Mouse (Mus musculus) hindbrain, embryonic 14.5 days (tissue): Measurements from ENCODE around the gene Wdfy2. TPM values are rescaled to one million over a fixed set of nuclear protein-coding genes. Genes with fewer than 3 reads are reported as not detected.
A peak's percentile ranks its signal among the peaks of the same experiment; 100 is the strongest.

Source experiments
- ATAC-seq: fragments of 200-750 bp; cut with Nextera tagmentation; 2 replicates; pipeline ENCODE4 v1.8.0; 2017; ENCODE audit warnings: moderate number of reproducible peaks, mild to moderate bottlenecking, moderate TSS enrichment, moderate library complexity; ENCODE audit not compliant: low FRiP score
- DNase-seq: peaks from one replicate; pipeline ENCODE4 v3.0.0-alpha.2; 2015; ENCODE audit warnings: low spot score
- H3K27ac ChIP-seq: fragments of 300-500 bp; sonication (generic); 2 replicates; pipeline ENCODE4 v1.5.1; 2014; ENCODE audit warnings: mild to moderate bottlenecking, moderate library complexity
- H3K27me3 ChIP-seq: fragments of 300-500 bp; sonication (generic); 2 replicates; pipeline ENCODE4 v1.6.1; 2014; ENCODE audit warnings: mild to moderate bottlenecking, low read length, mixed read lengths; ENCODE audit not compliant: control insufficient read depth, insufficient read depth
- H3K36me3 ChIP-seq: fragments of 300-500 bp; sonication (generic); replicated peaks from 2 replicates; pipeline ENCODE4 v1.6.1; 2014; ENCODE audit not compliant: control insufficient read depth, insufficient read depth
- H3K4me1 ChIP-seq: fragments of 300-500 bp; sonication (generic); replicated peaks from 2 replicates; pipeline ENCODE4 v1.6.1; 2014; ENCODE audit warnings: antibody characterized with exemption, low read length, mixed read lengths; ENCODE audit not compliant: control insufficient read depth, insufficient read depth
- H3K4me2 ChIP-seq: fragments of 300-500 bp; sonication (generic); replicated peaks from 2 replicates; pipeline ENCODE4 v1.6.1; 2014; ENCODE audit warnings: mild to moderate bottlenecking, moderate library complexity
- H3K4me3 ChIP-seq: fragments of 300-500 bp; sonication (generic); replicated peaks from 2 replicates; pipeline ENCODE4 v1.5.1; 2014; ENCODE audit warnings: mild to moderate bottlenecking, low read length
- H3K9ac ChIP-seq: fragments of 300-500 bp; sonication (generic); 2 replicates; pipeline ENCODE4 v1.6.1; 2014
- H3K9me3 ChIP-seq: fragments of 300-500 bp; sonication (generic); 2 replicates; pipeline ENCODE4 v1.6.1; 2016; ENCODE audit warnings: low read length; ENCODE audit not compliant: control insufficient read depth
- WGBS: fragments of 180-500 bp; shearing (Covaris S2); extraction: QIAGEN DNeasy Blood & Tissue Kit; methylation state at CpG from one replicate; pipeline ENCODE4 v1.1.7; 2014; 5-methylcytosine and 5-hydroxymethylcytosine counted together
- polyA plus RNA-seq: library from polyadenylated mRNA; unstranded; fragments of >200 nt; fragmentation: Nextera tagmentation; extraction: Ambion mirVana; gene quantifications from 2 replicates; pipeline ENCODE4 v1.2.1, GENCODE M21; 2014

Gene Wdfy2
- 11.0 and 12.0 TPM in 2 replicates for polyA plus RNA-seq

DNA sequence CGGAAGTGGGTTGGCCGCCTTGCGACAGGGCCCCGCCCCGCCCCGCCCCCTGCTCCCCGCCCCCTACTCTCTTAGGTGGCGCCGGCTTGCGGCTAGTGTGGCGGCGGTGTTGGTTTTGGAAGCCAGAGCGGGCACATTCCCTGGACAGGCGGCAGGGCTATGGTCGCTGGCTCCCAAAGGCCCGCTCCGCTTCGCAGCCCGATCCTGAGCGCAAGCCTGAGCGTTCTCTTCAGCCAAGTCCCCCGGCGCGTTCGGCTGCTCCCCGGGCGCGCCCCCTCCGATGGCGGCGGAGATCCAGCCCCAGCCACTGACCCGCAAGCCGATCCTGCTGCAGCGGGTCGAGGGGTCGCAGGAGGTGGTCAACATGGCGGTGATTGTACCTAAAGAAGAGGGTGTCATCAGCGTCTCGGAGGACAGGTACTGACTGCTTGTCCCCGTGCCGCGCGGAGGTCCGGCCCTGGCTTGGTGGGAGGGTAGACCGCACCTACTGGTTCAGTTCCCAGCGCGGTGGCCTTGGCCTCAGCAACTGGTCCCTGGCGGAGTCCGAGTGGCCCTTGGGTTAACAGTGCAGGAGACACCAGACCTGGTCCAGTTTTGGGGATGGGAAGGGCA is at the start of gene Wdfy2:
Wdfy2 (plus strand) TSS at position 38 of the 612 bp plus-strand sequence.
- peak; percentile 54 for ATAC-seq

DNA sequence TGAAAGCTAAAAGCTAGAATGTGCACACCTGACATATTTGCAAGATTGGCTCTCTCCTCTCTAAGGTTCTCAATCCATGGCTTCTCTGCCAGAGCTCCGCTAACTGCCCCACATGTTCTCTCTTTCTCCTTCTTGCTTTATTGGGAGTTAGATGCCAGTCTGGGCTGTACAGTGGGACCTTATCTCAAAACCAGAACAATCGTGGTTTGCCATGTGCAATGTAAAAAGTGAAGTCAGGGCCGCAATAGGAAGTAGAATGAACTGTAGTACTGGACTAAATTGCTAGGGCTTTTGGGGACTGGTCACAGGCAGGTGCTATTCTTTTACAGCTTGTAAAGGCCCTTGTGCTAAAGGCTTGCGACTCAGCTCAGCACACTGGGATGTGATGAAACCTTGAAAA is 48.2 kb upstream of the Wdfy2 start:
- 58% methylated on average over 4 of the region's 4 CpGs for WGBS
- Histone ChIP-seq H3K4me3 (no peak overlapping the region), H3K4me2 (no peak overlapping the region), H3K4me1 (no peaks in the 10 kb centered on the region), H3K36me3 (no peaks in the 10 kb centered on the region), H3K9me3 (no peaks in the 10 kb centered on the region), H3K27me3 (no peaks in the 10 kb centered on the region), H3K9ac (no peak overlapping the region), H3K27ac (no peak overlapping the region)
- no peak for ATAC-seq
- no peak for DNase-seq

More for the DNA sequence above, at the start of gene Wdfy2:
- WGBS: under 1% methylated on average over 43 of the region's 49 CpGs
- H3K36me3 ChIP-seq: no peaks in the 10 kb centered on the region
- H3K4me2 ChIP-seq: peak within 1 kb of the TSS; percentile 79
- no peaks in the 10 kb centered on the region for H3K9me3 ChIP-seq
- peak within 1 kb of the TSS; percentile 91 for H3K9ac ChIP-seq
- H3K4me1 ChIP-seq: peaks cover 16% of the 10 kb centered on the region
- H3K27me3 ChIP-seq: no peaks in the 10 kb centered on the region
- peak within 1 kb of the TSS; percentile 85 for H3K27ac ChIP-seq
- H3K4me3 ChIP-seq: peak within 1 kb of the TSS; percentile 93
- no peak for DNase-seq

DNA sequence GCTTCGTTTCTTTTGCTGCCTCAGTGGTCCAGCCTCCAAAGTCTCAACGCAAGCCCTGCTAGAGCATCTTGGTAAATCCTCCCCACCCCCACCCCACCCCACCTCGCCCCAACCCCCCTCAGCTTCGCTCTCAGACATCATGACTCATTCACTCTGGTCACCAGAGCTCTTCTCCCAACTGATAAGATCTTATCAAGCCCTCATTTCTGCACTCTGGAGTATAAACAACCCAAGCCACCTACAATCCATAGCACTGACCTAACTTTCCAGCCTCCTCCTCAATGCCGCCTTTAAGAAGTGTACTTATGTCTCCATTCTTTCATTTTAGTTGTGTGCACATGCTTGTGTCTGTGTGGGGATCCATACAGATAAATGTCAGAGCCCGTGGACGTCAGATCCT is 41.8 kb upstream of the Wdfy2 start:
- WGBS: 90% methylated on average over 7 of the region's 7 CpGs
- H3K27me3 ChIP-seq: no peaks in the 10 kb centered on the region

DNA sequence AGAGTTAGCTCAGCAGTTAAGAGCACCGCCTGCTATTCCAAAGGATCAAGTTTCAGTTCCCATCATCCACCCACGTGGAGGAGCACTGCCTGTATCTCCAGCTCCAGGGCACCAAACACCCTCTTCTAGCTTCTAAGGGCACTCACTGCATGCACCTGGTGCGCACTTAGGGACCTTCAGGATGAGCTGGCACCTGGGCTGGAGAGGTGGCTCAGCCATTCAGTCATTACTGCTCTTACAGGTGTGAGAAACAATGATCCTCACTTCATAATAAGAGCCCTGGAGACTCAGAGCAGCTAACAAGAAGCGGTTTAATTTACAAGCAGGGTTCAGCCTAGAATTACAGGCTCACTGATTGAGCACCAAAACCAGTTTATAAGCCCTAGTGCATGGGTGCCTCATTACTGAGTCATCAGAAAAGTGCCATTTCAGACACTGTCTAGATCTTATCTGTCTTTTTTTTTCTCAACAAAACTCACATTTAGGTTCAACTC is 38.8 kb upstream of the Wdfy2 start:
- H3K27ac ChIP-seq: no peak overlapping the region
- no peaks in the 10 kb centered on the region for H3K27me3 ChIP-seq
- H3K4me2 ChIP-seq: no peak overlapping the region
- H3K9me3 ChIP-seq: no peaks in the 10 kb centered on the region
- no peaks in the 10 kb centered on the region for H3K4me1 ChIP-seq
- H3K9ac ChIP-seq: no peak overlapping the region
- H3K4me3 ChIP-seq: no peak overlapping the region
- ATAC-seq: no peak
- H3K36me3 ChIP-seq: no peaks in the 10 kb centered on the region
- no peak for DNase-seq
- 12% methylated on average over 4 of the region's 4 CpGs for WGBS

More for the DNA sequence above, 41.8 kb upstream of the Wdfy2 start:
- Histone ChIP-seq H3K9me3 (no peaks in the 10 kb centered on the region), H3K9ac (no peak overlapping the region), H3K4me3 (no peak overlapping the region), H3K4me2 (no peak overlapping the region), H3K36me3 (no peaks in the 10 kb centered on the region), H3K27ac (no peak overlapping the region), H3K4me1 (no peaks in the 10 kb centered on the region)
- ATAC-seq: no peak
- no peak for DNase-seq

DNA sequence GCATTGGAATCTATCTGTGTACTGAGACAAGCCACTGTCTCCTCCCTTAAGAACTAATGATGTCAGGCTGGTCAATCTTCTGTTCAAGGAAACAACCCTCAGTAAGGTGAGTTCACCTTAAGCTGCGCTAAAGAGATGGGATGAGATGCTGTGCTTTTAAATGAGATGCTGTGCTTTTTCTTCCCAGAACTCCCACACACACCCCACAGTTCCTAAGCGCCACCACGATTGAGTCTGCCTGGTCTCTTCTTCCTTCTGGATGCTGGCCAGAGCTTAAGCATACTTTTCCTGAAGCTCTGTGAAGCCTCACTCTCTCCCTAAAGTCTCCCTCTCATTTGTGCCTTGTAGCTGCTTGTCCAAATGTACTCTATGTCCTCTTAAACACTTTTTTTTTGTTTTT is 36.7 kb upstream of the Wdfy2 start:
- Histone ChIP-seq H3K27ac (no peak overlapping the region), H3K4me3 (no peak overlapping the region)
- 87% methylated on average over 3 of the region's 3 CpGs for WGBS

DNA sequence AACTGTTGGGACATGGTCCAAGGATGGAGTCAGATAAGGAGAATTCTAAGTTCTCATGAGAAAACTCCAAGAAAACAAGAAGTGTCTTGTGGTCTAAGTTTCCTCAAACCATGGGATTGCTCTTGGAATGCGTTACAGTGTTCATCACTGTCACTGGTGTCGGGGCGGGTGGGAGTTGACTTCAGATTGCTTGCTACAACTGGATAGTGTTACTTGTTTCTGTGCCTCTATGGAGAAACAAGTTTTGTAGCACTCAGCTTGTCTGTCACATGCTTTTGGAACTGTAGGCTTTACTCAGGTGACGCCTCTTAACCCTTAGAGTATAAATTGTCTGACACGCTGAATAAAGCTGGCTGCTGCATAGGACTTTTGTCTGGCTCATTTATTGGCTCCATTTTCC is 34.3 kb upstream of the Wdfy2 start:
- 69% methylated on average over 5 of the region's 5 CpGs for WGBS
- no peak for DNase-seq
- no peak for ATAC-seq
- no peaks in the 10 kb centered on the region for H3K4me1 ChIP-seq
- H3K4me2 ChIP-seq: no peak overlapping the region
- H3K27ac ChIP-seq: no peak overlapping the region
- H3K27me3 ChIP-seq: no peaks in the 10 kb centered on the region
- H3K36me3 ChIP-seq: no peaks in the 10 kb centered on the region
- H3K9ac ChIP-seq: no peak overlapping the region
- H3K4me3 ChIP-seq: no peak overlapping the region
- H3K9me3 ChIP-seq: no peaks in the 10 kb centered on the region

More for the DNA sequence above, 36.7 kb upstream of the Wdfy2 start:
- H3K27me3 ChIP-seq: no peaks in the 10 kb centered on the region
- no peak overlapping the region for H3K9ac ChIP-seq
- H3K4me1 ChIP-seq: no peaks in the 10 kb centered on the region
- no peaks in the 10 kb centered on the region for H3K36me3 ChIP-seq
- H3K9me3 ChIP-seq: no peaks in the 10 kb centered on the region
- DNase-seq: no peak
- ATAC-seq: no peak
- no peak overlapping the region for H3K4me2 ChIP-seq

DNA sequence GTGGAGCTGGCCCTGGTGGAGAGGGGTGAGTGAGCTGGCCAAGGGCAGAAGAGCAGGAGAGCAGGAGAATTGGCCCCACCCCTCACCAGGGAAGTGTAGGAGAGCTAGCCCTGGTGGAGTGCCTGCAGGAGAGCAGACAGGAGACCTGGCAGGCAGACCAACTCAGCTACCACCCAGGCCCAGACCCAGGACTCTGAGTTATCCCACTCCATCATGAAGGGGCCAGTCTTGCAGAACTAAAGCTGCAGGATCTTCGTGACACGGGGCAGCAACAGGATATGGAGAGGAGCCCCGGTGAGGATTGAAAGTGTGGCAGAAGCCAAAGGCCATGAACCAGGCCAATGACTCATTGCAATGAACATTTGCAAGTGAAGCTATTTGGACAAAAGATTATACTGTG is 30.6 kb upstream of the Wdfy2 start:
- WGBS: 81% methylated on average over 3 of the region's 3 CpGs
- DNase-seq: no peak
- no peaks in the 10 kb centered on the region for H3K27me3 ChIP-seq
- H3K4me2 ChIP-seq: no peak overlapping the region
- H3K27ac ChIP-seq: no peak overlapping the region
- H3K36me3 ChIP-seq: no peaks in the 10 kb centered on the region
- no peak overlapping the region for H3K4me3 ChIP-seq
- no peak overlapping the region for H3K9ac ChIP-seq
- H3K4me1 ChIP-seq: no peaks in the 10 kb centered on the region
- H3K9me3 ChIP-seq: no peaks in the 10 kb centered on the region
- no peak for ATAC-seq

DNA sequence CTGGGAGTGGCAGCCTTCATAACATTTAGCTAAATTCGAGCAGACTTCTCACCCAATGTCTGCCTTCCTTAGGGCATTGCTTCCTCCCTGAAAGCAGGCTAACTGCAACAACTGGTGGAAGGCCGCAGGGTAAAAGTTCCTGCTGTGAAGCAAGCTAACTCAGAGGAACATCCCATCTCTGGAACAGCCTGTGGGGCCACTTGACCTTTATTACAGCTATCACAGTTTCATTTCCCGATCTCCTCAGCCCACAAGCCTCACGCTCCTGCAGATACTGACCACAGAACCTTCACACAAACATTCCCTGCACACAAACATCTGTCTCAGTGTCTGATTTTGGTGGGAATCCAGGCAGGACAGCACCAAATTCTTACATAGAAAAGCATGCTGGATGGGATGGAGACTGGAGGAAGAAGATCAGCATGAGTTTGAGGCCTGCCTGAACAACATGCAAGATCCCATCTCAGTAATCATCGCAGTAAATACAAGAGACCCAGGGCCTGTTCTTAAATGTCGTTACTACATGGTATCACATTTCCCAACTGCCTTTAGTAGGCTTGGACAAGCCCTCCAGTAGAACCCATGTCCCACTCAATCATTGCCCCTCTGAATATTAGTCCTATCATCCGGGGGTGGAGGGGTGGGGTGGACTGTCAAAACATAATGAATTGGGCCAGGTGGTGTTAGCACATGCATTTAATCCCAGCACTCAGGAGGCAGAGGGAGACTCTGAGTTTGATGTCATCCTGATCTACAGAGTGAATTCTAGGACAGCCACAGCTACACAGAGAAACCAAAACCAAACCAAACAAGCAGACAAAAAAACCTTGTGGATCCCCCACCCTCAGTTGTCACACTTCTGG is 28.6 kb upstream of the Wdfy2 start:
- 71% methylated on average over 7 of the region's 7 CpGs for WGBS
- DNase-seq (no peak), ATAC-seq (no peak)

DNA sequence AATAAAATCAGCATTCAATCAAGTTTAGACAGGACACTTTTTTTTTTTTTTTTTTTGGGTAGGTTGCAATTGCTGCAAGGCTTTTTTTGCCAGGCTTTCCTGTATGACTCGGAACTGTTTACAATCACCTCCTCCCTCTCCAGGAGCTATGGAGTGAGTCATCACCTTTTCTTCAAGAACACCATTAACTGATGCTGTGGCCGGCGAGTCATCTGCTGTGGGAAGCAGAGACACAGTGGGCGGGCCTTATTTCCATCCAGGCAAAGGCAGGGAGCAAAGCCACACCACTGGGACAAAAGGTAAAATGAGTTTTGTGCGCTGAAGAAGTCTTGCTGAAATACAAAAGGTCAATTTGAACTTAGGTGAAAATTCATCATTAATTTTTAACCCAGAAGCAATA is 24.7 kb upstream of the Wdfy2 start:
- 68% methylated on average over 5 of the region's 5 CpGs for WGBS
- Histone ChIP-seq H3K27ac (no peak overlapping the region), H3K9me3 (no peaks in the 10 kb centered on the region), H3K36me3 (no peaks in the 10 kb centered on the region), H3K4me3 (no peak overlapping the region), H3K27me3 (no peaks in the 10 kb centered on the region), H3K9ac (no peak overlapping the region), H3K4me2 (no peak overlapping the region), H3K4me1 (no peaks in the 10 kb centered on the region)
- no peak for ATAC-seq
- DNase-seq: no peak

More for the DNA sequence above, 28.6 kb upstream of the Wdfy2 start:
- H3K4me2 ChIP-seq: no peak overlapping the region
- H3K27ac ChIP-seq: no peak overlapping the region
- H3K36me3 ChIP-seq: no peaks in the 10 kb centered on the region
- no peak overlapping the region for H3K4me3 ChIP-seq
- H3K27me3 ChIP-seq: no peaks in the 10 kb centered on the region
- no peak overlapping the region for H3K9ac ChIP-seq
- H3K4me1 ChIP-seq: no peaks in the 10 kb centered on the region
- H3K9me3 ChIP-seq: no peaks in the 10 kb centered on the region
